Mouse (Mus musculus) lung, postnatal 0 days (tissue): ENCODE data around the gene Fam3c. TPM values are rescaled to one million over a fixed set of nuclear protein-coding genes. Genes with fewer than 3 reads are reported as not detected.

ENCODE experiments used
- ATAC-seq: fragments of 200-750 bp; cut with Nextera tagmentation; 2 replicates; pipeline ENCODE4 v1.8.0; 2017; ENCODE audit warnings: moderate library complexity
- DNase-seq: peaks from one replicate; pipeline ENCODE4 v3.0.0-alpha.2; 2016; ENCODE audit warnings: low spot score
- H3K27ac ChIP-seq: fragments of 300-500 bp; sonication (generic); 2 replicates; pipeline ENCODE4 v1.5.1; 2014; ENCODE audit warnings: antibody characterized with exemption, mild to moderate bottlenecking, low read length, mixed read lengths
- H3K27me3 ChIP-seq: fragments of 300-500 bp; sonication (generic); replicated peaks from 2 replicates; pipeline ENCODE4 v1.6.1; 2014; ENCODE audit warnings: low read length, mixed read lengths; ENCODE audit not compliant: insufficient read depth
- H3K36me3 ChIP-seq: fragments of 300-500 bp; sonication (generic); 2 replicates; pipeline ENCODE4 v1.6.1; 2014; ENCODE audit warnings: low read length, mixed read lengths; ENCODE audit not compliant: insufficient read depth
- H3K4me1 ChIP-seq: fragments of 300-500 bp; sonication (generic); 2 replicates; pipeline ENCODE4 v1.6.1; 2014; ENCODE audit warnings: antibody characterized with exemption, low read depth, low read length, mixed read lengths; ENCODE audit not compliant: insufficient read depth
- H3K4me2 ChIP-seq: fragments of 300-500 bp; sonication (generic); replicated peaks from 2 replicates; pipeline ENCODE4 v1.6.1; 2014; ENCODE audit warnings: low read depth, mild to moderate bottlenecking, low read length, moderate library complexity, mixed read lengths
- H3K4me3 ChIP-seq: fragments of 300-500 bp; sonication (generic); 2 replicates; pipeline ENCODE4 v1.5.1; 2014; ENCODE audit warnings: low read depth, low read length
- H3K9ac ChIP-seq: fragments of 300-500 bp; sonication (generic); replicated peaks from 2 replicates; pipeline ENCODE4 v1.6.1; 2014; ENCODE audit warnings: low read depth, mild to moderate bottlenecking
- H3K9me3 ChIP-seq: fragments of 300-500 bp; sonication (generic); 2 replicates; pipeline ENCODE4 v1.6.1; 2016; ENCODE audit warnings: low read length, mixed read lengths
- CTCF ChIP-seq: IDR thresholded peaks from 2 replicates; pipeline ENCODE4 v1.5.1; 2016; ENCODE audit warnings: antibody characterized with exemption, mild to moderate bottlenecking
- EP300 ChIP-seq: IDR thresholded peaks from 2 replicates; pipeline ENCODE4 v1.6.1; 2016; ENCODE audit warnings: antibody characterized with exemption, mild to moderate bottlenecking, control low read depth
- WGBS: fragments of 180-500 bp; shearing (Covaris S2); extraction: QIAGEN DNeasy Blood & Tissue Kit; methylation state at CpG from one replicate; pipeline ENCODE4 v1.1.7; 2014; 5-methylcytosine and 5-hydroxymethylcytosine counted together
- polyA plus RNA-seq: library from polyadenylated mRNA; unstranded; fragments of >200 nt; fragmentation: Nextera tagmentation; extraction: Ambion mirVana; gene quantifications from 2 replicates; pipeline ENCODE4 v1.2.1, GENCODE M21; 2015

Fam3c gene
- polyA plus RNA-seq, 1 experiment from 2014 or later: 66.9 TPM

DNA sequence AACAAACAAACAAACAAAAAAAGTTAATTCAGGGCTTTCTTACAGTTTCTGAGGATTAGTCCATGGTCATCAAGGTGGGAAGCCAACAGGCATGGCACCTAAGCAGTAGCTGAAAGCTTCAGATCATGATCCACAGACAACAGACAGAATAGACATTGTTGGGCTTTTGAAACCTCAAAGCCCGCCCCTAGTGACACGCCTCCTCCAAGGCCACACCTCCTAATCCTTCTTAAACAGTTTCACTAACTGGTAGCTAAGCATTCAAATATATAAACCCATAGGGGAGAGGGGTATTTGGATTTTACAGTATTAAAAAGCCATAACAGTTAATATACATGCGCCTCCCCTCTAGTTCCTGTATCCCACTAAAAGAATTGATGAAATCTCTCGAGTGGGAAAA is 1.3 kb upstream of the Fam3c start:
- TF ChIP-seq CTCF: no peak
- no peak for TF ChIP-seq EP300
- Histone ChIP-seq H3K4me2 (no peak overlapping the region), H3K27me3 (no peaks in the 10 kb centered on the region), H3K9ac (no peak overlapping the region), H3K4me1 (no peaks in the 10 kb centered on the region; the same call in 1 of the 2 replicates), H3K4me3 (no peak overlapping the region), H3K9me3 (no peaks in the 10 kb centered on the region), H3K27ac (no peak overlapping the region), H3K36me3 (no peaks in the 10 kb centered on the region)
- no peak for DNase-seq
- WGBS: 97% methylated on average over 4 of the region's 4 CpGs
- ATAC-seq: no peak

DNA sequence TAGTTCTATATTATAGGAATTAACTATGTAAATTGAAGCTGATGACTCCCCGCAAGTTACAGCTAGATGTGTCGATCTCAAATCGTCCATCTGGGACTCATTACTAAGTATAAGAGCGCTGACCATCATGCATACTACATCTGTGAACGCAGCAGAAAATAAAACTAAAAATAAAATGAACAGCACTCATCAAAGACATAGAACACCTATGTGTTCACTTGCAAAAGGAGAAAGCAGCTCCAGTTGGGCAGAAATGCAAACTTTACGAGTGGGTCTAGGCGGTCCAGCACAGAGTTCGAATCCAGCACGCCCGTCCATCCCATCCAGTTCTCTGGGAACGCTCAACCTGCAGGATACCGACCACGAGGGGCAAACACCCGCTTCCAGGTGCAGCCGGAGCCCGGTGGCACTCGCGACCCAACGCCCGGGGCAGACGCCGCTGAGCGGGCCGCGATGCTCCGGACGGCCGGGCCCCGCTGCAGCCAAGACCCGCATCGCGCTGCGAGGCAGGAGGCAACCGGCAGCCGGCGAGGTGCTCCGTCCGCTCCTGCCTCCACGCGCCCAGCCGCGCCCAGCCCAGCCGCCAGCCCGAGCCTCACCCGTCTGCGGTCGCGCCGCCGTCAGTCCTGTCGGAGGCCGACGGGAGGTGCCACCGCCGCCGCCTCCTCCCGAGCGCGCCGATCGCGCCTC is 502 bp downstream of the Fam3c start:
- WGBS: 2% methylated on average over 46 of the region's 62 CpGs
- Histone ChIP-seq H3K9ac (peak overlapping the region; percentile 71), H3K9me3 (no peaks in the 10 kb centered on the region), H3K27me3 (no peaks in the 10 kb centered on the region), H3K27ac (peak overlapping the region; percentile 78), H3K36me3 (no peaks in the 10 kb centered on the region), H3K4me2 (peak overlapping the region; percentile 73), H3K4me1 (no peaks in the 10 kb centered on the region; the same call in 1 of the 2 replicates), H3K4me3 (peak overlapping the region; percentile 77)
- TF ChIP-seq CTCF: 0 out of 2 replicates have a peak, but pooled peaks have one; percentile 9
- TF ChIP-seq EP300: no peak
- DNase-seq (no peak), ATAC-seq (no peak)

- Histone ChIP-seq H3K4me2 (no peak overlapping the region), H3K4me1 (no peaks in the 10 kb centered on the region; the same call in 1 of the 2 replicates), H3K36me3 (no peaks in the 10 kb centered on the region), H3K9ac (no peak overlapping the region), H3K4me3 (no peak overlapping the region), H3K9me3 (no peaks in the 10 kb centered on the region), H3K27ac (no peak overlapping the region), H3K27me3 (no peaks in the 10 kb centered on the region)
- ATAC-seq (no peak), DNase-seq (no peak)
- 80% methylated on average over 7 of the region's 7 CpGs for WGBS
- no peak for TF ChIP-seq CTCF
- no peak for TF ChIP-seq EP300
Measured at GRCm38 (mm10) chr6:22354675-22355074, 1.4 kb downstream of the Fam3c start.

GRCm38 (mm10) chr6:22354031-22354430 is 2.0 kb downstream of the Fam3c start:
- Histone ChIP-seq H3K4me3 (no peak overlapping the region), H3K4me2 (no peak overlapping the region), H3K4me1 (no peaks in the 10 kb centered on the region; the same call in 1 of the 2 replicates), H3K27ac (no peak overlapping the region), H3K36me3 (no peaks in the 10 kb centered on the region), H3K9ac (no peak overlapping the region), H3K9me3 (no peaks in the 10 kb centered on the region), H3K27me3 (no peaks in the 10 kb centered on the region)
- TF ChIP-seq EP300: no peak
- TF ChIP-seq CTCF: no peak
- DNase-seq (peak; percentile 12), ATAC-seq (no peak)
- 31% methylated on average over 1 of the region's 1 CpGs for WGBS

DNA sequence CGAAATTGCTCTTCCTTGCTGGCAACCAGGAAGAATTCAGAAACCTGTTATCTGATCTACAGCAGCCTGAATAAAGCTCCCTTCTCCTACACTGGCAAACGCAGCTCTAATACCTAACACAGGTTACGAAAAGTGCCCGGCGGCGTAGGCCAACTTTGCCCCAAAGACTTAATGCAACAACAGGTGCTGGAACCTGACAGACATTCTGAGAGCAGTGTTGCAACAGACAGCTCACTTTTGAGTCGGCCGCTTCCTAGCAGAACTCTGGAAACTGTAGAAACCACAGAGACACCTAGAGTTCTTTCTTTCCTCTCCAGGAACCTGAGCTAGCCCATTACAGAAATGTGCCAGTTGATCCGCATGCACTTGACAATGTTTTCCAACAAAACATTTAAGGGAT is 4.5 kb downstream of the Fam3c start:
- Histone ChIP-seq H3K27ac (no peak overlapping the region), H3K4me1 (peaks cover 3% of the 10 kb centered on the region; the same call in 1 of the 2 replicates), H3K9me3 (no peaks in the 10 kb centered on the region), H3K4me3 (no peak overlapping the region), H3K9ac (no peak overlapping the region), H3K27me3 (no peaks in the 10 kb centered on the region), H3K36me3 (no peaks in the 10 kb centered on the region), H3K4me2 (no peak overlapping the region)
- no peak for TF ChIP-seq EP300
- TF ChIP-seq CTCF: no peak
- ATAC-seq (no peak), DNase-seq (peak; percentile 19)
- WGBS: 66% methylated on average over 9 of the region's 9 CpGs

DNA sequence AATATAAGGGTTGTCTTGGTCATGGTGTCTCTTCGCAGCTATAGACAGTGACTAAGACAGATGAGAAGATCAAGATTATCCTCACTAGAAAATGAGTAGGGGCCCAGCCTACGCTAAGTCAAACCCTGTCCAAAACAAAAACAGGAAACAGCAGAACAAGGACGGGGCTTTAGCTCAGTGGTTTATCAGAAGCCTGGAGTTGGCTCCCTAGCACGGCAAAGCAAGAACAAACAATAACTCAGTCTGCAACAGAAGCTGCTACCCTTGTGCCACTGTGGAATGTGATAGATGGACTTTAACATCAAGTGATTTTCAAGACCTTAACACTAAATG is 5.8 kb downstream of the Fam3c start:
- ATAC-seq (no peak), DNase-seq (no peak)
- Histone ChIP-seq H3K4me1 (peaks cover 3% of the 10 kb centered on the region; the same call in 1 of the 2 replicates), H3K4me2 (no peak overlapping the region), H3K27me3 (no peaks in the 10 kb centered on the region), H3K9me3 (no peaks in the 10 kb centered on the region), H3K27ac (no peak overlapping the region), H3K9ac (no peak overlapping the region), H3K4me3 (no peak overlapping the region), H3K36me3 (no peaks in the 10 kb centered on the region)
- 39% methylated on average over 4 of the region's 4 CpGs for WGBS
- TF ChIP-seq CTCF: no peak
